Mouse (Mus musculus) kidney, postnatal 10 days (tissue): ENCODE data around the gene Helb.

Experiments
- DNase-seq: peaks from one replicate; pipeline ENCODE4 v3.0.0; 2021; ENCODE audit warnings: mixed read lengths

The Helb gene

DNA sequence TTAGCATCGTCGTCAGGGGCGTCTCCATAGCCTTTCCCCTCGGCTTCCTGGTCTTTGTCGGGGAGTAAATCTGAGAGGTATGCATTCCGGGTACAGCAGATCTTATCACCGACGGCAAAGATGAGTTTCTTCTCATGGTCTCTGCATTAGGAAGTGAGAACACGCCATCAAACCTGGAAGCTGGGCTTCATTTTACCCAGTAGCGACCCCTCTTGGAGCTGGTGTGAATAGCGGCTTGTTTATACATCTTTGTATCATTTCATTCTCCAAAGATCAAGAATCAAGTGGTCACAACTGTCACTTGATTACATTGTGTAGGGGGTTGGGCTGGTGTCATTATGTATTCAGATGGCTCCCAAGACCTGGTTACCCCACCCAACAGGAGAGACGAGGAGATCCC lies 20.2 kb downstream of the Helb start:
- no peak for DNase-seq

DNA sequence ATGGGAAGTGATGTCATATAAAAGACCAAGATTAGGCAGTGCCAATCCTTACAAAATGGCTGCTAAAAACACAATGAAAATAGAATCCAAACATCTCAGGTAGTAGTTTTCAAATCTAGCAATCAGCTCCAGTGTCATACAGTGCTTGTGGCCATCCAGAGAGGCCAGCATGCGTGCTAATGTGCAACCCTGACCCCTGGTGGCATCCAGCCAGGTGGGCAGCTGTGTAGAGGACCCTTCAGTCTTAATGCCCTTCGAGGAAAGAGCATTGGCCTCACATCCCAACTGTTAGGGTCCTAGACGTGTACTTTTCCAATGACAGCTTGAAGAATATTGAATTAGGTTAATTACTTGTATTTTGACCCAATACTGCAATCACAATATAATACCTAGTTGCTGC lies 34.9 kb downstream of the Helb start:
- DNase-seq: no peak

DNA sequence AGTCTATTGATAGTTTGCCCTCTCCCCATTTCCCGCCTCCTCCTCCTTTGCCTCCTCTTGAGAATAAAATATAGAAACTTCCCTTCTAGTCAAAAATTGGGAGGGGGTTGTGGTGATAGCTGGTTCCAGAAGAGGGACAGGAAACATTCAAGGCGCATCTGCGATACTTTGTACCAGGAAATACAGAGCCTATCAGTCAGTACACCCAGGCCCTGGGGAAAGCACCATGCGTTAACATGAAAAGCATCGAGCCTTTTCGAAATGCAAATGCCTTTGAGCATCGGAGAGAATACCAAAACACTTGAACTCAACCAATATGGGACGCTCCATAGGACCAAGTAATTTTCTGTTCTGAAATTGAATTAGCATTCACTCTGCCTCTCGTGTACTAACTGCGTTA lies 46.5 kb downstream of the Helb start:
- DNase-seq: no peak

DNA sequence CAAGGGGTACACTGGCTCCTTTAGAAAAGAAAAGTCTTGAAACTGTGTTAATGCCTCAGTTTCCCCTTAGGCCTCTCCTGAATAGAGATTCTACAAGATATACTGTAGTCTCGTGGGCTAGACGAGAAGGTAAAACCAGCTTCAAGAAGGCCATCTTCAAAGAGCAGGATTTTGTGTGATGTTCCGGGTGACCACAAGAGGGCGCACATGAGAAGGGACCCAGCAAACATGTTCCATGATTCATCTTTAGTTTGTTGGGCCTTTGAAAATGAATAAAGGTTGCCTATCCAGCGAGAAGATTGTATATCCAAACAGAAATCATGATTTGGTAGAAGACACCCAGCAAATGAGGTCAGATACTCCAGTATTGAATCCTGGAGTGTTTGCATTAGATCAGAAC lies 48.4 kb downstream of the Helb start:
- peak; percentile 74 for DNase-seq

DNA sequence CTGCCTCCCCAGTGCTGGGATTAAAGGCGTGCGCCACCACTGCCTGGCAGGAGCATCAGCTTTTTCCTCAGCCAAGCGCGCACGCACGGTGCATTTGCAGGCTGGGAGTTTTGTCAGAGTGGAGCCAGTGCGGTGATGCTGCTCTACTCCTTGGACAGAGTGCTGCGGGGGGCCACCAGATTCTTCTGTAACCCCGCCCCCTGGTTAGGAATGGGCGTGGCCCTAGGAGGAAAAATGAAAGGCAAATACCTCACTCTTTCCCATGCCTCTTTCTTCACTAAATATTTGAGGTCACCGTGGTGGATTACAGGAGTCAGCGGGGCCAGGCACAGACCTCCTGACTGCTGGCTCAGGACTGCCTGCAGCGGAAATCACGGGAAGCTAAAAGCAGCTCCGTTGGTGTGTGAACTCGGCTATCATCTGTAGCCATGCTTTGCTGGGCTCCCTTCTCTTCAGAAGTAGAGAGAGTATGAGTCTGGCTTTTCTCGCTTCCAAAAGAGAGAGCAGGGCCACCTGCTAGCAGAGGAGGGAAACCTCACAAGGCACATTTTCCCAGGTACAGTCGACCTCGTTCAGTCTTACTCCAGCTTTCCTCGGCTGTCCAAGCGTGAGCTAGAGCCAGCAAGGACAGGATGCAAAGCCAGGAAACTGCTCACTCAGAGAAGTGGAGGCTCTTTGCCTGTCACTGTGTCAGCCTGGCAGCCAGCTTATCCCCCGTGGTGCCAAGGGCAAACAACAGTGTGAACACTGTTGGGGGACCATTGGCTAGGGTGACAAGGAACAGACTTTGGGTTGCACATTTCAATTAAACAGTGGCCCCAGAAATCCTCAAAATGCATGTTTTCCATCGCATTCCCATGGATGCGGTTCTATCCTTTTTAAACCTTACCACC lies 51.3 kb downstream of the Helb start:
- DNase-seq: no peak

DNA sequence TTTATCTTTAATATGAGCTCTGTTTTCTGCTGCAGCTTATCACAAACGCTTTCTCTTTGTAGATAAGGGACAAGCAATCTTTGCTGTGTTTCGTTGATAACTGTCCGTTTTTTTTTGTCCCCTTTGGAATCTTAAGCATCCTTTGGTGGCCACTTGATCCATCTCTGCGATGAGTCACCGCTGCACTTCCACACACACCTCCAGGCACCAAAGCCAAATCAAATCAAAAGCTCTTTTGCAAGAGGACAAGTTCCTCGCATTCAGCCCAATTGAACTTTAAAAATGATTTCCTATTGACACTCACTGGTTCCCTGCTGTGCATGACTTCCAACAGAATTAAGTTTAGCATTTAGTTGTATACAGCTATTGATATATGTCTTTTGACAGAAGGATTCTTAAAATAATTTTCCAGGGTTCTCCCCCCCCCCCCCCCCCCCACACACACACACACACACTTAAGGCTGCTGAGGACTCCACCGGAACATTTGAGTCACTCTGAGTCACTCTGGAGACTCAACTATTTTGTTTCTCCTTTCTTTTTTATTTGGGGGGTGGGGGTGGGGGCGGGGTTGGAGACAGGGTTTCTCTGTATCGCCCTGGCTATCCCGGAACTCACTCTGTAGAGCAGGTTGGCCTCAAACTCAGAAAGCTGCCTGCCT lies 52.1 kb downstream of the Helb start:
- no peak for DNase-seq

DNA sequence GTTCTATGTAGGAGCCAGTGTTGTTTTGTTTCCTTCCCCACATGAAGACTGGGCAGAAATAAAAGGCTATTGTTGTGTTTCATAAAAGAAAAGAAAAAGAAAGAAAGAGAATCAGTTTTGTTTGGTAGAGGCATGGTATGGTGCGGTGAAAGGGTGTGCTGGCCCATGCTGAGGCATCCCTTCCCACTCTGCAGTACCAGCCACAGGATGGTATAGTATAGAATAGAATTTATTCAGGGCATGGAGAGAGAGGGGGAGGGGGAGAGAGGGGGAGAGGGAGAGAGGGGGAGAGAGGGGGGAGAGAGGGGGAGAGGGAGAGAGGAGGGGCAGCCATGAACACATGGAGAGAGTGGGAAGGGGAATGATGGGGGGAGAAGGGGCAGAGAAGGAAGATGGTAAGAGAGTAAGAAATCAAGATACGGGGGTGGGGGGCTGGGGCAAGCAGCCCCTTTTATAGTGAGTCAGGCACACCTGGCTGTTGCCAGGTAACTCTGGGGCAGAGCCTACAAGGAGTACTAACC lies 68.0 kb downstream of the Helb start:
- no peak for DNase-seq

DNA sequence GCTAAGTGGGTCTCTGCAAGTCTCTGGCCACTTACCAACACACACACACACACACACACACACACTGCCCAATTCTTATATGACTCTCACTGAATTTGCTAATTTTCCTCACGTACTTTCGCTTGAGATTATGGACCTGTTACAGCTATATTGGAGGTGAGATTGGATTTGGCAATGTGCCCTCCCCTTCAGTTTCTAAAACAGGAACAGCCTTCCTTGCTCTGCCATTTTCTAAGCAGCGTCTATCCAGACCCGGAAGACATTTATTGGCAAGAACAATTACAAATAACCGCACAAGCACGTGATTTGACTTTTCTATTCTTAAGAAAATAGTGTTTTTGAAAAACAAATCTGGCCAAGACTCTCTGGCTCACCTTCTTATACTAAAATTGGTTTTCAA lies 68.5 kb downstream of the Helb start:
- no peak for DNase-seq

DNA sequence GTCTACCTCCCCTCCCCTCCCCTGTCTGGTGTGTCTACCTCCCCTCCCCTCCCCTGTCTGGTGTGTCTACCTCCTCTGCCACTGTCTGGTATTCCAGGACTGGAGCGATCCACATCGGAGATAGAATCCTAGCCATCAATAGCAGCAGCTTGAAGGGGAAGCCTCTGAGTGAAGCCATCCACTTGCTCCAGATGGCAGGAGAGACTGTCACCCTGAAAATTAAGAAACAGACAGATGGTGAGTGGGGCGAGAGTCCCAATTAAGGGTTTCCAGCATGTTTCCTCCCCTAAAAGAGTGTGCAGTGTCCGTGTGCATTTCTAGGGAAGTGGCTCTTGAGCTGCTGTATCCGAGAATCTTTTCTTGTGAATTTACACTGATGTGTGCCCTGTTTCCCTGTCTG lies 74.6 kb downstream of the Helb start:
- no peak for DNase-seq

DNA sequence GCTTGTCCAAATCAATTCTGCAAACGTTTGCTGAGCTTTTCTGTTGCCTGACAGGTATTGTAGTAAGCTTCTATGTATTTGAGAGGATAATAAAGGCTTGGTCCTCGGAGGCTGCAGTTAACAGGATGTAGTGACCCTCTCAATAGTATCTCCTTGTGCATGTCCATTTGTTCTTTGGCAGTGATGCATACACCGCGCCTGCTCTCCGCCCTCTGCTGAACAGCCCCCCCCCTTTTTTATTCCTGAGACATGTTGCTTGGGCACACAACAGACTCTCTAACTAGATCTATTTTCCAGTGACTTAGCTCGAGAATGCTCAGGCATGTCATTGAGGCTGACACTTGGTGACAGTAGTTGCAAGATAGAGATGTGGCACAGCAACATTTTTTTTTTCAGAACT lies 77.0 kb downstream of the Helb start:
- DNase-seq: no peak

DNA sequence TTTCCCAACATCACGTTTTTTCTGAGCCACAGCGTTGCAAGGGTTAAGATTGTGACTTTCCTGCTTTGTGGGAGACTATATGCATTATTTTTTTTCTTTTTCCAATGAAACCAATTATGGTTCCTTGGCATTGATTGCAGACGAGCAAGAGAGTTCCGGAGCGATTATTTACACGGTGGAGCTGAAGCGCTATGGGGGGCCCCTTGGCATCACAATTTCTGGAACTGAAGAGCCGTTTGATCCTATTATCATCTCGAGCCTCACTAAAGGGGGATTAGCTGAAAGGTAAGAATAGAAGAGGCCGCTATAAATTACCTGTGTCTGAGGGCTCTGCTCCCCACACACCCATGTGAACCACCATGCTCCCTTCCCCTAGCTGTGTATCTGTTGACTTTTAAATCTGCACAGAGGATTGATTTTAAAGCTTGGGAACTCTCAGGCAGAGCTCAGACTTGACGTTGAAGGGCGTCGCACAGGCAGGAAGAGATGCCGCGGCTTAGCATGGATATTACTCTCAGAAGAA lies 77.5 kb downstream of the Helb start:
- DNase-seq: no peak

DNA sequence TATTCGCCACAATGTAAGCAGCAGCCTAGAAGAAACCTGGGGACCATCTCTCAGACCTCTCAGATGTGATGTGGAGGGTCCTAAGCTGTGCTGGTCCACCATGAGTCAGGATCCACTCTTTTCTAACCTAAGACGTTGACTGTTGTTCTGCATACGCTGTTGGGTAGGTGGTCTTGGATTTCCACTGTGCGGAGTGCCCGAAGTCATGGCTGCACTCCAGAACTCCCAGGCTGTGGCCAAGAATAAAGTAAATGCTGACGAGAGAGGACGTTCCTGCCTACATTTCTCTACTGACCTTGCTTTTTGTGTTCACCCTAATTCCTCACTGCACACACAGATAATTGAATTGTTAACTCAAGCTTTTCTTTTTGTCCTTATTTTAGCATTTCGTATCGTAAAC lies 78.9 kb downstream of the Helb start:
- DNase-seq: no peak
